Mouse (Mus musculus) limb, embryonic 15.5 days (tissue): Measurements from ENCODE around the gene Lrp2bp. TPM values are rescaled to one million over a fixed set of nuclear protein-coding genes. Genes with fewer than 3 reads are reported as not detected.

Source experiments
- ATAC-seq: fragments of 200-750 bp; cut with Nextera tagmentation; 2 replicates; pipeline ENCODE4 v1.8.0; 2017; ENCODE audit warnings: low read depth, moderate TSS enrichment; ENCODE audit not compliant: insufficient number of reproducible peaks, low FRiP score, low TSS enrichment
- H3K27ac ChIP-seq: fragments of 300-500 bp; sonication (generic); 2 replicates; pipeline ENCODE4 v1.5.1; 2015; ENCODE audit warnings: moderate library complexity, mild to moderate bottlenecking, inconsistent platforms
- H3K27me3 ChIP-seq: fragments of 300-500 bp; sonication (generic); 2 replicates; pipeline ENCODE4 v1.6.1; 2015; ENCODE audit warnings: inconsistent platforms
- H3K36me3 ChIP-seq: fragments of 300-500 bp; sonication (generic); 2 replicates; pipeline ENCODE4 v1.6.1; 2015; ENCODE audit warnings: inconsistent platforms
- H3K4me1 ChIP-seq: fragments of 300-500 bp; sonication (generic); 2 replicates; pipeline ENCODE4 v1.6.1; 2015; ENCODE audit warnings: inconsistent platforms
- H3K4me2 ChIP-seq: fragments of 300-500 bp; sonication (generic); 2 replicates; pipeline ENCODE4 v1.6.1; 2015; ENCODE audit warnings: mild to moderate bottlenecking, inconsistent platforms
- H3K4me3 ChIP-seq: fragments of 300-500 bp; sonication (generic); 2 replicates; pipeline ENCODE4 v1.5.1; 2015; ENCODE audit warnings: mild to moderate bottlenecking, inconsistent platforms
- H3K9ac ChIP-seq: fragments of 300-500 bp; sonication (generic); 2 replicates; pipeline ENCODE4 v1.6.1; 2015; ENCODE audit warnings: inconsistent platforms
- H3K9me3 ChIP-seq: fragments of 300-500 bp; sonication (generic); 2 replicates; pipeline ENCODE4 v1.6.1; 2016; ENCODE audit warnings: inconsistent platforms
- WGBS: fragments of 180-500 bp; shearing (Covaris S2); methylation state at CpG from one replicate; pipeline ENCODE4 v1.1.7; 2015; 5-methylcytosine and 5-hydroxymethylcytosine counted together
- polyA plus RNA-seq: library from polyadenylated mRNA; unstranded; fragments of >200 nt; fragmentation: Nextera tagmentation; extraction: Ambion mirVana; gene quantifications from 2 replicates; pipeline ENCODE4 v1.2.1, GENCODE M21; 2015

The Lrp2bp gene
- polyA plus RNA-seq, 1 experiment from 2014 or later: 0.33 TPM

DNA sequence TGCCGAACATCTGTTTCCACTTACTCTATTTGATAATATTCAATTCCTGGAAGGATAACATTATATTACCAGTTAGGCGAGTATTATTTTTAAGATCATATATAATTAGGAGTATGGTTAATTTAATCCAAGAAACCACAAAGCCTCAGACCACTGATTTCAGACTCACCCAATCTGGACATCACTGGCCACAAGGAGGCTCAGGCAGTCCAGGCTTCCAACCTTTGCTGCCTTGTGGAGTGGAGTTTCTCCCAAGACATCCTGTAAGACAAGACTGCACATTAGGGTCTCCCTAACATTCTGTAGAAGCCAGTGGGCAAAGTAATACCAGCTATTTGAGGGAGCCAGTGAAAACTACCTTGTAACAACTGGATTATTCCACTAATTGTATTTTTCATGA lies 875 bp upstream of the Lrp2bp start:
- Histone ChIP-seq H3K4me1 (peaks cover 8% of the 10 kb centered on the region), H3K9ac (no peak overlapping the region), H3K36me3 (peaks cover 27% of the 10 kb centered on the region), H3K9me3 (no peaks in the 10 kb centered on the region), H3K4me3 (0 out of 2 replicates have a peak overlapping the region, but pooled peaks have one; percentile 8), H3K4me2 (no peak overlapping the region), H3K27ac (no peak overlapping the region), H3K27me3 (no peaks in the 10 kb centered on the region)
- ATAC-seq: no peak
- WGBS: 68% methylated on average over 2 of the region's 2 CpGs

DNA sequence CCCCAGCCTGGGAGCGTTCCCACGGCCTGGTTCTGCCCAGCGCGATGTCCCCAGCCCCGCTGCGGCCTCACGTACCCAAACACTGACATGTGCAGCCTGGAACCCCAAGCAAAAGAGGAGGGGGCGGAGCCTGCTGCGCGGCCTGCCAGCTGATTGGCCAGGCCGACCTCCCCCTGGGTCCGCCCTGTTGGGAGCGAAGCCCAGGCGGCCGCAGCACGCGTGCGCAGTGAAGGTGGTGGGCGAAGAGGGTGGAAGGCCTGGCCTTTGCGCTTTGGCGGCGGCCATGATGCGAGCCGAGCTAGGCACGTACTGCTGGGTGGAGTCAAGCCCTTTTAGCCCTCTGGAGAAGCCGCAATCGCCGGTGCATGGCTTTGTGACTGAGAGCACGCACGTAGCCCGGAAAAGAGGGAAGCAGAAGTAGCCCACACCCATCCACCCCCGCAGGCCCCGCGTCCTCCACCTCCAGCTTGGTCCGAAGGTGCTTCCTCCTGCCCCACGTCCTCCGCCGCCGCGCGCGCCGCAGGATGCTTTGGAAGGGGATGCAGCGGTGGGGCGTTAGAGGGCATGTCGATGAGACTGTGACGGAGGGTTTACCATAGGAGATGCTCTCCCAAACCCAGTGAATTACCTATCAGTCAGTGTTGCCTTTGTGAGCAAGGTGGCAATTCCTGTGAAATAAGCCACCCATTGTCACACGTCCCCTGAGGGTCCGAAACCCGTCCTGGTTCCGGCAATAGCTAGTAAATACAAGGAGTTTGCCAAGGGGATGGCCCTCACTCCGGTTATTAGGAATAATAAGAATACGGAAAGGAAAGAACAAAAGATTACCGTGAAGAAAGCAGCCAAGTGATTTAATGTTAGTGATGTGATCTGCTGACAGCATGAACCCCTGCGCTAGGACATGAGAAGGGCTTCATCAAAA lies 942 bp downstream of the Lrp2bp start:
- Histone ChIP-seq H3K36me3 (peaks cover 22% of the 10 kb centered on the region), H3K9me3 (no peaks in the 10 kb centered on the region), H3K4me3 (peak overlapping the region; percentile 56), H3K27ac (peak overlapping the region; percentile 97), H3K27me3 (no peaks in the 10 kb centered on the region), H3K9ac (peak overlapping the region; percentile 71), H3K4me1 (peaks cover 8% of the 10 kb centered on the region), H3K4me2 (peak overlapping the region; percentile 84)
- ATAC-seq: peak; percentile 99
- 4% methylated on average over 55 of the region's 55 CpGs for WGBS

DNA sequence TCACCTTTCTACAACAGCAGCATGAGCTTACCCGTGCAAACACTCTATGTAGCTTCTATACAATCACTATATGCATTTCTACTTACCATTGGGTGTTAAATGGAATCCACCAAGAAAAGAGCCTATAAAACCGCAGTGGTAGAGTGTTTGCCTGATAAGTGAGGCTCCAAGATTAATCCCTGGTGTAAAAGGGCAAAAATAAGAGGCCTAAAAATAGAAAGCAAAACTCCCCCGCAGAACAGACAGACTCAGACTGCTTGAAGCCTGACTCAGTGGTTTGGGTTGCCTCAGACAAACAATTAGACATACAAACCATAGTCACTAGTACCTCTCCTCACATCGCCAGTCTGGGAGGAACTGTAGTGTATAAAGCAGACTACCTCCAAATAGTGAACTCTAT lies 6.5 kb downstream of the Lrp2bp start, which contains the start of gene Ankrd37:
TSS of gene Ankrd37 (minus strand) at position 112 of the 400 bp plus-strand sequence.
- Histone ChIP-seq H3K27me3 (no peaks in the 10 kb centered on the region), H3K4me2 (no peak within 1 kb of the TSS)

DNA sequence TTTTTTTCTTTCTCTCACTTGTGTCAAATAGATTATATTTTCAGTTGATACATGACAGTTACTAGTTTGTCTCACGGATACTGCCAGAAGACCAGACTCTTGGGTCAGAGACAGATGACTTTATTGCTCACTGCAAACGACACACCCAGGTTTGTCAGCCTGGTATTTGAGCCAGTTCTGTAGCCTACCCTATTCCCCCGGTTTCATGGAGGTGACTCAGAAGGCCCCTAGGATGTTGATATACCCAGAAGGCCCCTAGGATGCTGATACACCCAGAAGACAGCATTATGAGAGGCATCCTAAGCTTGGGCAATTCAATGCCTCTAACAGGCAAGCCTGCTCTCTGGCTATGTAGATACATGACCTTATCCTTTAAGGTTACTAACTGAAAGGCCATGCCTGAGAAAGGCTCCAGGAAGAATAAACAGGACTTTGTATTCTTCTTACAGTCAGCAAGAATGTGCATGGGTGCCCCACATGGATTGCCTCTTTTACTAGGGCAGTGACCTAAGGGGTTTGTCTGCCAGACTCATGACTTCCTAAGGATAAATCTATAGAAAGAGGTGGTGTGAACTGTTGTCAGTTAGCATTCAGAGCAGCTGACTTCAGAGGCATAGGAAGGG lies 8.1 kb downstream of the Lrp2bp start:
- Histone ChIP-seq H3K27ac (no peak overlapping the region), H3K4me1 (peaks cover 13% of the 10 kb centered on the region), H3K4me2 (no peak overlapping the region), H3K9ac (no peak overlapping the region), H3K27me3 (no peaks in the 10 kb centered on the region), H3K4me3 (no peak overlapping the region), H3K36me3 (no peaks in the 10 kb centered on the region), H3K9me3 (no peaks in the 10 kb centered on the region)
- WGBS: 44% methylated on average over 3 of the region's 3 CpGs
- no peak for ATAC-seq

More for the DNA sequence above, 6.5 kb downstream of the Lrp2bp start, which contains the start of gene Ankrd37:
- 63% methylated on average over 4 of the region's 4 CpGs for WGBS
- no peak within 1 kb of the TSS for H3K4me3 ChIP-seq
- no peaks in the 10 kb centered on the region for H3K36me3 ChIP-seq
- no peak within 1 kb of the TSS for H3K27ac ChIP-seq
- no peaks in the 10 kb centered on the region for H3K9me3 ChIP-seq
- peaks cover 2% of the 10 kb centered on the region for H3K4me1 ChIP-seq
- ATAC-seq: no peak
- no peak within 1 kb of the TSS for H3K9ac ChIP-seq

DNA sequence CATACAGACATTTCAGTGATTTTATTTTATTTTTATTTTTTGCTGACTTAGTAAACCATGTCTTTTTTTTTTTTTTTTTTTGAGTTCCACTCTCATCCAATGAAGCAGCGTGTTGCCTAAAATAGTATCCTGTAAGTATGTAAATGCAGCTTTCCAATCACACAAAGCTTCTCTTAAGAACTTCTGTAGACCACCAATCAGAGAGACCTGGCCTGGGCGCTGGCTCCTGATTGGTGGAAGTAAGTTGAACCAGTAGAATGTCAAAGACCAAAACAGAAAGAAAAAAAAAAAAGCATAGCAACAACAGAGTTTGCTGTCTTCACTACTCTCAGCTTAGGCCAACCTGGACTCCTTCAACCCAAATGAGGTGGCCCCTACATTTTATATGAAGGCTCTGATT lies 11.2 kb downstream of the Lrp2bp start:
- Histone ChIP-seq H3K36me3 (no peaks in the 10 kb centered on the region), H3K4me3 (no peak overlapping the region), H3K4me1 (peaks cover 13% of the 10 kb centered on the region), H3K27ac (0 out of 2 replicates have a peak overlapping the region, but pooled peaks have one; percentile 27), H3K9ac (no peak overlapping the region), H3K9me3 (no peaks in the 10 kb centered on the region), H3K27me3 (no peaks in the 10 kb centered on the region), H3K4me2 (peak overlapping the region; percentile 36)
- 51% methylated on average over 2 of the region's 2 CpGs for WGBS
- 0 out of 2 replicates have a peak, but pooled peaks have one; percentile 44 for ATAC-seq

DNA sequence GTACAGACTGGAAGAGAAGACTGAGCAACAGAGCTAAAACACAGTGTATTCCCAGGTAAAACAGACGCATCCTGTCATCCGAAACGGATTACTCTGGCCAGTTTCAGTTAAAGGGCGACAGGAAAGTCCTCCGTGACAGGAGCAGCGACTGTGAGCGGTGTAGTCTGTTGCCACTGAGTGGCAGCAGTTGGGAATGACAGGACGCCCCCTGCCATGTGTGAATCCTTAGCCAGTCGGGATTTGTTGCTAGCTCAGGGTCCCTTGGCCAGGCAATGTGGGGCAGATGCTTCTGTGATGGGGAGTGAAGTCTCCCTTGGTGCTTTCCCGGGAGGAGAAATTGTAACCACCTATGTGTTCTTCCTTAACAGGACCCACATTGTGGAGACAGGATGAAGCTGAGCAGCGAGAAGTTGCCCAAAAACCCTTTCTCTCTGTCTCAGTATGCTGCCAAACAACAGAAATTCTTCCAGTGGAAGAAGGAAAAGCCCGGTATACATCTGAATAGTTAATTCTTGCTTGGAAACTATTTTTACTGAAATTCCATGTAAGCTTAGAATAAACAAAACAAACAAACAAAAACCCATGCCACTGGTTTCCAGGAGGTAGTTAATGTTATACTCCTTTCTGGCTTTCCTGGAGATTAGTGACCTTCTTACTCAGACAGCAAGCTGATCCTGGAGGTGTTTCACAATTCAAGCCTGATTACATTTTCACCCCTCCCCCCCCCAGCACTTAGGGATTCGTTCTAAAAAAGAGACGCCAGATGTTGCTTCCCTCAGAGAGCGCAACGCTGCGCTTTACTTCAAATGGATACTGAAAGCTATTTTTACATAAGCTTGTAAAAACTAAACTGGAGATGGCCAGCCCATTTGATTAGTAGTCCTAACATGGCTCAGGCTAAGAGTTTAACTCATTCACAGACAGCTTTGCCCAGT lies 11.9 kb downstream of the Lrp2bp start:
- whole genome bisulfite sequencing: 6% methylated on average over 17 of the region's 17 CpGs
- ATAC-seq: no peak
- H3K4me2 ChIP-seq: peak overlapping the region; percentile 36

DNA sequence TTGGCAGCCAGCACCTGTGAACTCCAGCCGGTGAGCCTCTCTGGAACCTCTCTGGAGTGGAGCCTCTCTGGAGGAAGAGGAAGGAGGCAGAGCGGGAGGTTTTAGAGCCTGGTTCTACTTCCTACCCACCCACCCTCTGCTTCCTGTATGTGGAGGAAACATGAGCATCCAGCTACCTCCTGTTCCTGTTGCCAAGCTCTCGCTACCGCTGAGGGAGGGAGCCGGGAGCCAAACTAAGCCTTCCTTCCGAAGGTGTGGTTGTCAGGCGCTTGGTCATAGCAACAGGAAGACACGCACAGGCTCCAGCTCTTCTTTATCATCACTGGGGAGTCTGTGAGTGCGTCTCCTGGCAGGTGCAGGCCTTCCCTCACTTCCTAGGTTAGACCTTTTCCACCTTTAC lies 23.1 kb downstream of the Lrp2bp start:
- H3K27me3 ChIP-seq: no peaks in the 10 kb centered on the region
- H3K9ac ChIP-seq: no peak overlapping the region
- no peak for ATAC-seq
- no peak overlapping the region for H3K4me2 ChIP-seq
- H3K27ac ChIP-seq: no peak overlapping the region
- no peaks in the 10 kb centered on the region for H3K9me3 ChIP-seq
- H3K36me3 ChIP-seq: no peaks in the 10 kb centered on the region
- H3K4me3 ChIP-seq: no peak overlapping the region
- 81% methylated on average over 9 of the region's 9 CpGs for WGBS
- H3K4me1 ChIP-seq: no peaks in the 10 kb centered on the region

More for the DNA sequence above, 11.9 kb downstream of the Lrp2bp start:
- peak overlapping the region; percentile 17; the same call in 1 of the 2 replicates for H3K9ac ChIP-seq
- peaks cover 13% of the 10 kb centered on the region for H3K4me1 ChIP-seq
- H3K27me3 ChIP-seq: no peaks in the 10 kb centered on the region
- H3K9me3 ChIP-seq: no peaks in the 10 kb centered on the region
- H3K27ac ChIP-seq: peak overlapping the region; percentile 27; the same call in 1 of the 2 replicates
- H3K4me3 ChIP-seq: peak overlapping the region; percentile 18; the same call in 1 of the 2 replicates
- no peaks in the 10 kb centered on the region for H3K36me3 ChIP-seq

DNA sequence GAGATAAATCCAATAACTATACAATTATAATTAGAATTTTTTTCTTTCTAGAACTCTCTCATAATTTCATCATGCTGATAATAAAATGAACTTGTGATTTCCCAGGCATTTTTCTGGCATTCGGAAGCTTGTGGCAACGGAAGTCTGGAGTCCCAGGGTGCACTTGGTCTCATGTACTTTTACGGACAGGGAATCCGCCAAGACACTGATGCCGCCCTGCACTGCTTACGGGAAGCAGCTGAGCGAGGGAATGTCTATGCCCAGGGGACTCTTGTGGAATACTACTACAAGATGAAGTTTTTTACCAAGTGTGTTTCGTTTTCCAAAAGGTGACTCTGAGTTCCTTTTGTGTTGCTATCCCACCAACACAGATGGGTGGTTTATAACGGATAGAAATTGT lies 23.7 kb downstream of the Lrp2bp start:
- no peak overlapping the region for H3K9ac ChIP-seq
- no peak overlapping the region for H3K4me2 ChIP-seq
- no peaks in the 10 kb centered on the region for H3K9me3 ChIP-seq
- no peak for ATAC-seq
- no peak overlapping the region for H3K27ac ChIP-seq
- no peaks in the 10 kb centered on the region for H3K4me1 ChIP-seq
- H3K36me3 ChIP-seq: no peaks in the 10 kb centered on the region
- 87% methylated on average over 9 of the region's 9 CpGs for whole genome bisulfite sequencing
- H3K4me3 ChIP-seq: no peak overlapping the region
- H3K27me3 ChIP-seq: no peaks in the 10 kb centered on the region

DNA sequence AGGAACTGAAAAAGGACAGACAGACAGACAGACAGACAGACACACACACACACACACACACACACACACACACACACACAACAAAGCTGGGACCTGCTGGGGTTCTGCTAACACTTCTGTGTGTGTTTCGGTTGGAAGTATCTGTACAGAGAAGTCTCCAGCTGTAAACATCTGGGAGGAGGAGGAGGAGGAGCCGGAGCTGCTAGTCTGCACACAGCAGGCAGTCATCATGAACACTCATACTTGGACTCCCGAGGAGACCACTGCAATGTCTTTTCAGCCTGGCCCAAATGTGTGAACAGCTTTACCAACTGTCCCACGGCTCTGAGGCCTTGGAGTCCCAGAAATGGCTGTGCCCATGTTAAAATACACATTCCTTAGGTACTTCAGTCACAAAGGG lies 25.3 kb downstream of the Lrp2bp start:
- 46% methylated on average over 4 of the region's 4 CpGs for WGBS
- no peak for ATAC-seq
- Histone ChIP-seq H3K27me3 (no peaks in the 10 kb centered on the region), H3K9ac (no peak overlapping the region), H3K4me2 (no peak overlapping the region), H3K36me3 (no peaks in the 10 kb centered on the region), H3K9me3 (no peaks in the 10 kb centered on the region), H3K27ac (no peak overlapping the region), H3K4me3 (no peak overlapping the region), H3K4me1 (no peaks in the 10 kb centered on the region)

DNA sequence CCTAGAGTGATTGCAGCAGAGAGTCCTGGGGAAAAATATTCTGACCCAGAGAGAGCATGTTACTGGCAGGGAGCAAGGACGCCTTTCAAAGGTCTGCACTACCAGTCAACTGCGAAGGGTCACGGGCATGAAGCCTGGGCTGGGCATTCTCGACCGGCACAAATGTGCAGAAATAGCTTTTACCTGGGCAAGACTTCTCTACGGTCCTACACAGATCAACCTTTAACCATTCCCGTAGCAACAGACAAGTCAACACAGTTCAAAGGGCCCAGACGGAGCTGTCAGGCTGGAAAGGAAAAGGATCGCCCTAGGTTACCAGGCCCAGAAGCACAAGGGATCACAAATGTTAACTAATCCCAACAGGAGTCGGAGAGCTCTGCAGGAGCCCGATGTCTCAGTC lies 37.1 kb downstream of the Lrp2bp start:
- no peak overlapping the region for H3K4me2 ChIP-seq
- peaks cover 4% of the 10 kb centered on the region; the same call in 1 of the 2 replicates for H3K4me1 ChIP-seq
- H3K27ac ChIP-seq: no peak overlapping the region
- H3K36me3 ChIP-seq: peaks cover 15% of the 10 kb centered on the region; the same call in 1 of the 2 replicates
- H3K9me3 ChIP-seq: no peaks in the 10 kb centered on the region
- no peaks in the 10 kb centered on the region for H3K27me3 ChIP-seq
- no peak overlapping the region for H3K9ac ChIP-seq
- no peak for ATAC-seq
- H3K4me3 ChIP-seq: no peak overlapping the region
- WGBS: 78% methylated on average over 11 of the region's 11 CpGs

DNA sequence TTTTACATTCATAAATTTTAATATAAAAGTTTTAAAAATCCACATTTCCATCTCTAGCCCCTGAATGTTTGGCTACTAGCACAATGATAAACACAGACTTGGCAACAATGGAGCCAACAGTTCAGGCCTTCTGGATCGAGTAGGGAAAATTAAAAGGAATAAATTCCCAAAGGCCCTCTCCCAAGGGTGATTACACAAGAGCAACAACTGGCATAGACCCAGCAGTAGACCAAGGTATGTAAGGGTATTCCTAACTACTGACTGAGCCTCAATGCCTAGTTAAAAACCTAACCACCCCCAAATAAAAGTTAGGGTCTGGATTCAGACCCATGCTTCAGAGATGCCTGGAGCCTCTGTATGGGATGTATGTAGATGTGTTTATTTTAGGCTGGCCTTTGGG lies 40.6 kb downstream of the Lrp2bp start:
- Histone ChIP-seq H3K27me3 (no peaks in the 10 kb centered on the region), H3K27ac (no peak overlapping the region), H3K9ac (no peak overlapping the region), H3K4me3 (no peak overlapping the region), H3K9me3 (no peaks in the 10 kb centered on the region), H3K4me1 (no peaks in the 10 kb centered on the region), H3K4me2 (no peak overlapping the region), H3K36me3 (peaks cover 31% of the 10 kb centered on the region)
- 61% methylated on average over 1 of the region's 1 CpGs for WGBS
- no peak for ATAC-seq
